Mouse (Mus musculus) cerebellum, adult 9-10 months (tissue): ENCODE measurements at regions not wholly inside any gene's neighbourhood (a gene's known extent, or its start where the extent isn't known, plus 50 kb on each side); places are given as distances from the start of the nearest gene placed in this dataset.

Source experiments
- DNase-seq: peaks from one replicate; pipeline ENCODE4 v3.0.0; 2022

DNA sequence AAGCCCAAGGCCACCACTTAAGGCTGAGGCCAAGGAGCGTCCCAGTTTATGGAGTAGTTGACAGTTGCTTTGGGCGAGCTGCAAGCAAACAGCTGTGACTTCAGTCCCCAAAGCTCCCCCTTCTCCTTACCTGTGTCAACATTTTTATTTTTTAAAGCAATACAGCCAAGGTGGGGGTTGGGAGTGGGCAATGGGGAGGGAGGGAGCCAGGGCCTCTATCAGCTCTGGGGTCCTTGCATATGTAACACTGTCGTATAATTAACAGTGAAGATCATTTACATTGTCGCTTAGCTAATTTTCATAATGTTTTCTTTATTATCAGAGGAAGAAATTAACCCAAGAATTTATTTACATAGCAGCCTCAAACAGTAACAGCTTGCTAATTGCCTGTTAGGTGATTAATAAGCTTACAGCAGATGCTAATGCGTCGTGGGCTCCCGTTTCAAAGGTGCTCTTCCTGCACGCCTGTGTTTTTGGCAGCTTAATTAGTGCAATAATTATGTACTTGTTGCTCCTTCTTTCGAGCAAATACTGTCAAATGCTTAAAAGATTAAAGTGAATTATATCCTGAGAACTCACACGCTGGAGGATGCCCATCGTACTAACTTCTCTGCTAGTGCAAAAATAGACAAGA lies 227.4 kb upstream of the Tle3 start:
- DNase-seq: no peak

DNA sequence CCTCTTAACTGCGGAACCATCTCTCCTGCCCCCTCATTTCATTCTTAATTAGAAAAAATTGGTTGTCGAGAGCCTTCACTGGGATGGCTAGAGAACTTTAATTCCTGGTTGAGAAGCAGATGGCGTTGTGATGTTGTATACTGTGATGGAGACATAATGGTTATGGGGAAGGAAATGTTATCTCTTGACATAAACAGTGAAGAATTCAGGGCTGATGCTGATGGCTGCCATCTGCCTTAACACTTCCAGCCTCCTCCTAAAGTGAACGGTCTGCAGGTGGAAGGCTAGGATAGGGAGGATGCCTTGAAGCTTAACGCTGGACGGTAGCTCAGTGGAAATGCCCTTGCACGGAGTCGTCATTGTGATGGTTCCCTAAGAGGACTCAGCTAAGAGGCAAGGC lies 226.4 kb upstream of the Tle3 start:
- no peak for DNase-seq

DNA sequence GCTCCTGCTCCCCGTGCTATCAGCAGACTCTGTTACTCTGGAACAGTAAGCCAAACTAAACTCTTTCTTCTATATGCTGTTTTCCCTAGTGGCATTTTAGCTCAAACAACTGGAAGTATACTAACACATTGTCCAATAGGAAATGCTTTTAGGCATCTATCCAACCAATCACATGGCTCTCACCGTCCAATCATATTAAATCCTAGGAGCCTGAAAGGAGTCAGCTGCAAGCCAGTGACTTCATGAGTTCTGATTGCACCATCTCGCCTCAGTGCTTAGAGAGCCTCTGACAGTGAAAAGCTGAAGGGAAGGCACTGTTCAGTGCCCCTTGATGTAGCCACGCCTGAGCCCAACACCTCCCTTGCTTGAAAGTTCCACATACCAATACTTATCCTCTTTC lies 221.0 kb upstream of the Tle3 start:
- DNase-seq: no peak

DNA sequence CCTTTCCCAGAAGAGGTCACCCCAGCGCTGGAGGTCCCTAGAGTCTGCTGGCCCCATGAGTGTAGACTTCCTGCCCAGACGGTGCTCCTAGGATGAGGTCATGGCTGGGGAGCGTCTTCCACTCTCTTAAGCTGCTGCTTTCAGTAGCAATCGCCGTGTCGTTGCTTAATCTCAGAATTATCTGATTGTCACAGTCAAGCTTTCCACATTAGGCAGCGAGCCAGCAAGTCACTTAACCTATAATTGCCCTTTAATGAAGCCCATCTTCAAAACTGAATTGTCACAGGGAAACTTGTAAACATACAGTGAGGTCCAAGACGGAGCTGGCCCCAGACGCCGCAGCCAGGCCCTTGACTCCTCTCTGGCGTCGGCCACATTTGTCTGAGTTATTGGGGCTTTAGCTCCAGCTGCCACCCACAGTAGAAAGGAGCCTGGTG lies 220.2 kb upstream of the Tle3 start:
- DNase-seq: no peak

DNA sequence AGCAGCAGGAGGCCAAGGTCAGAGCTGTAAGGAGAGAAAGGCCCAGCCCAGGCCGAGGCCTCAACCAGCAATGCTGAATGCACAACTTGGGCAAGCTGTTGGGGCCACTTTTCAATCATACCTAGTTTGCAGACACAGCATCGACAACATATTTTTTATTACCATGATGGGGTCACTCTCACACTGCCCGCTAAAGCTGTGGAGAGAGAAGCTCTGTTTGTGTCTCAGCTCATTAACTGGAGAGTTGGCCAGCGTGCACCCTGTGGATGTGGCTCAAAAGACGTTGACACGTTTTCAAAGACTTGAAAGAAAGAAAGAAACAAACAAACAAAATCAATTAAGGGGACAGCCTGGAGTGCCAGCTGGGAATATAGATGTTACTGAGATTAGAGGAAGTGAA lies 217.4 kb upstream of the Tle3 start:
- DNase-seq: no peak

DNA sequence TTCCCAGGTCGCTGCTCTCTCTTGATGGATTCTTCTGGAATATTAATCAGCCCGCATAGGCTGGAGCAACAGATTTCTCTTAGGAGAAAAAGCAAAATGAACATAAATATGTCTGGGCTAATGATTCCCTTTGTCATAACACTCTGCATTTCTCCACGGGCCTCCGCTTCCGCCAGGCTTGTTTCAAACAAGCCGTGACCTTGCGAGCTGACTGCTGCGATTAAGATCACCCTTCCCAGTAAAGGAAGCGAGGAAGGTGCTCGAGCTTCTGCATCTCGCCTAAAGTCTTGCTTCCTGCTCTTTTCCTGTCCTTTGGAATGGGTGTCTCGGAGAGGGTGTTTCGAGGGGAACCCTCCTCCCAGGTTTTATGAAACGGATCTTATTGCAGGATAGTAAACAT lies 216.3 kb upstream of the Tle3 start:
- no peak for DNase-seq

DNA sequence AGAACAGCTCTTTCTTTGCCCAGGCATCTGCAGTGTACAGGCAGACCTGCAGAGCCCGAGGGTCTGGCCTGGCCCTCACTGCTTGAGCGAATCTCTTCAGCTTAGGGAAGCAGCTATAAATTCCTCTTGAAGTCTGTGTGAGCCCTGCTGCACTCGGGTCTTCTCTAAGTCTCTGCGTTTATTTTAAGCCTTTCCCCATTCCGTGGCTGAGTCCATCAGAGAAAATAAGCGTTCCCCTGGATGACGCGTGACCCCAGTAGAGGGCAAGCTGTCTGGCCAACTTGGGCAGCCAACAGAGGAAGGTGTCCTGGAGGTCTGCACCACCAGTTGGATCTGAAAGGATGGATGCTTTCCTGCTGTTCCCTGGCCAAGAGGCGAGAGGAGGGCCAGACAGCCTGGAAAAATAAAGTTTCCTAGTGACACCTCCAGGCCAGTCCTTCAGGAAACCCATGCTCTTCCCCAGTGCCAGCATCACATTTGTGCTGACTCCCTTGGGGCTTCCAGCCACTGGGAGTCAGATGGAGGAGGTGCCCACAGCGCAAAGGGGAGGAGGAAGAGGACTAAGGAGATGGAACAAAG lies 213.9 kb upstream of the Tle3 start:
- no peak for DNase-seq

DNA sequence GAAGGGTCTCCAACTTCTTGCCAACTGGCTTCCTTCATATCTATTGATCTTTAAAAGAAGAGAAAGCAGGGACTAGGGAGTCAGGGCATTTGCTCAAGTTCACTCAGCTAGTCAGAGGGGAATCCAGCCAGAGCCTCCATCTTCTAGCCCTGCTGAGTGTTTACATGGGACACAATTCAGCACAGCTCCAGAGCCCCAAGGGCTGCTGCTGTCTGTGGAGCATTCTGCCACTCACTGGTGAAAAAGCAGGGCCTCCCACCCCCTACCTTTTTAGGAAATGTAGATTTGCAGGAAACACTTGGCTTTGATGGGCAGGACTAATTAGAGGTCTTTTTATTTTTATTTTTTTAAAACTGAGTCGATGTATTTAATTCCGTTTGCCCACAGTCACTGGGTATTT lies 213.0 kb upstream of the Tle3 start:
- DNase-seq: no peak

DNA sequence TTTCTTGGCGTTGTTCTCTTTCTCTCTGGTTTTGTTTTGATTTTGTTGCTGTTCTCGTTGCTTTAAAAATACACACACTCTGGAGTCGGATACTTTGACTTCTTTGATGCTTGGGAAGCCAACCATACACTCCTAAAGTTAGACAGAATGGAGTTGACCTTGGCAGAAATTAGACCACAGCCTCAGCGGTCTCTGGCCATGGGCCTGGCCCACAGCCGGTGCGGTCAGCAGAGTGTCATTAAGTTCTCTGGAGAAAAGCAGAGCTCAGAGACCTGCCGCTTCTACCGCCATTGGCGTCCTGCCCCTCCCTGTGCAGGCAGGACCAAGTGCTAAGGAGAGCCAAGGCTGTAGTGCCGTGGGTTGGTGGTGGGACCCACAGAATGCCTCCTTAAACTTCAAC lies 212.6 kb upstream of the Tle3 start:
- no peak for DNase-seq

DNA sequence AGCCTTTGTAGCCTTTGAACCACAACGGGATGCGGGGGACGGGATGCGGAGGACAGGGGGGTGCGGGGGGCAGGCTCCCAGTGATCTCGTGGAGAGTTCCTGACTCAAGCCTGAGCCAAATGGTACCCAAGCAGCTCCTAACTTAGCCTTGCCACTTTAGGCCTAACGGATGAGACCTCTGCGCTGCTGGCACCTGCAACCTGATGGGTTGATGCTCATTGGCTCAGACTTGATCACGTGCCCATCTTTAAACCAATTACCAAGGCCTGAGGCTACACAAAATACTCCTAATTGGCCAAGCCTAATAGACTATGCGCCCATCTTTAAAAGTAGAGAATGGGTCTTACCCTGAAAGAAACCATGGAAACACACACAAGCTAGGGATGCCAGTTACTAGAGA lies 209.3 kb upstream of the Tle3 start:
- no peak for DNase-seq

DNA sequence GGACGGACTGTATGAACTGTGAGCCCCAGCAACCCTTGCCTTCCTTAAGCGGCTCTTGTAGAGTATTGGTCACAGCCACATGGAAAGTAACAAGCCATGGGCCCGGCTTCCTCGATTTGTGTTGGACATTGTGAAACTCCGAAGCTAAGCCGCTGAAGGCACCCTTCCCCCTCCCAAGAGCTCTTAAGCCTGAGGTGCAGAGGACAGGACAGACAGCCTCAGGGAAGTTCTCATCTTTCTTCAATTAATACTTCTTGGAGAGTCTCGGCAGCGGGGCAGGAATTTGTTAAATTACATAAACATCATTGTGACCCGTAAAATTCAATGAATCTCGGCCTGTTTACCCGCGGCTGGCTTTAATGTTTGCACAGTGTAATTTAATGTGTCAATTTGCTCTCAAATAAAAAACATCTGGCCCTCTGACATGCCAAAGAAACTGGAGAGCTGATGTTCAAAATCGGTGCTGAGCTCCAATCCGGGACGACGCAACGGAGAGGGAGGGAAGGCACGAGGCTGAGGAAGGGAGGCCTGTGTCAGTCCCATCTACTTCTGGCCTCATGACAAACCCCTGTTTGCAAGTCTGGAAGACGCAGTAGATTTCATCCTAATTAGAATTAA lies 208.4 kb upstream of the Tle3 start:
- no peak for DNase-seq

DNA sequence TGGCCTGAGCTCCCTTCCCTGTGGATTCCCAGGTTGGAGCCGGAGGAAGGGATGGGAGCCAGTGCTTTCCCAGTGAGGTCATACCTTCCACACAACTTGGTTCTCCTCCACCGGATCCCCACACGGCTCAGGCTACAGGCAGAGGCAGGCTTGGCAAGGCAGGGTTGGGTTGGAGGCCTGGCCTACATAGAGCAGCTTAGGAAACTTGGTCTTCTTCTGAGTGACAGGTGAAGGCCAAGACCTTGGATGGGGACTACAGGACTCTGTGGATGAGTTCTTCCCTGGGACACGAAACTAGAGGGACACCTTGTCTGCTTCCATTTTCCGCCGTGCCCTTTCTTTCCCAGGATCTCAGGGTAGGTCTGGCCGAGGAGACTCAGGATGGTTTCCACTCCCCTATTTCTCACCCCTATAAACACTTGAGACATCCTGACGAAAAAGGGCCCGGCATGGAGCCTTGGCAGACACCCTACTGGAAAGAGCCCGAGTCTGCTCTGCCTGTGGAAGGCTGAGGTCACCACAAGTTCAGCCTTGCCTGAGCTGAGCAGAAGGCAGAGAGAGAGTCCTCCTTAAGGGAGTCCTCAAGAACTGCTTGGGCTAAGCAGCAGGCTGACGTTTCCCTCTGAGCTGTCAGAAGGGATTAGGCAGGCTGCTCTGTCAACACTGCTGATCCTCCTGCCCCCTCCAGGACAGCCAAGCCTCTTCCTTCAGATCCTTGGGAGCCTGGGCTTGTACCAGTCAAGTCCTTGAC lies 207.5 kb upstream of the Tle3 start:
- no peak for DNase-seq

DNA sequence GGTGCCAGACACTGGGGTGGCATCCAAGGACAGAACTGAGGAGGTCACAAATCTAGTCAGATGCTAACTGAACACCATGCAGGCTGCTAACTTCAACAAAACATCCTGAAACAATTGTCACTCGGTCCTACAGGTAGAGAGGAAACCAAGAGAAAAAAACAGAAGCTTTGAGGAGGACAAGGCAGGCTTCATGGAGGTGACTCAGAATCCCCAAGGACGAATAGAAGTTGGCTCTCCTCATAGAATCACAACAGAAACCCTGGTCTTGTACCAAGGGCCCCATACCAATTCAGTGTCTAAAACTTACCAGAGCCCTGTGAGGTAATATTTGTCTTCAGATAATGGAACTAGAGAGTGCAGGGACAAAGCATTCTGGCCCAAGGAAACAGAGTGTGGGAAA lies 206.1 kb upstream of the Tle3 start:
- DNase-seq: no peak

DNA sequence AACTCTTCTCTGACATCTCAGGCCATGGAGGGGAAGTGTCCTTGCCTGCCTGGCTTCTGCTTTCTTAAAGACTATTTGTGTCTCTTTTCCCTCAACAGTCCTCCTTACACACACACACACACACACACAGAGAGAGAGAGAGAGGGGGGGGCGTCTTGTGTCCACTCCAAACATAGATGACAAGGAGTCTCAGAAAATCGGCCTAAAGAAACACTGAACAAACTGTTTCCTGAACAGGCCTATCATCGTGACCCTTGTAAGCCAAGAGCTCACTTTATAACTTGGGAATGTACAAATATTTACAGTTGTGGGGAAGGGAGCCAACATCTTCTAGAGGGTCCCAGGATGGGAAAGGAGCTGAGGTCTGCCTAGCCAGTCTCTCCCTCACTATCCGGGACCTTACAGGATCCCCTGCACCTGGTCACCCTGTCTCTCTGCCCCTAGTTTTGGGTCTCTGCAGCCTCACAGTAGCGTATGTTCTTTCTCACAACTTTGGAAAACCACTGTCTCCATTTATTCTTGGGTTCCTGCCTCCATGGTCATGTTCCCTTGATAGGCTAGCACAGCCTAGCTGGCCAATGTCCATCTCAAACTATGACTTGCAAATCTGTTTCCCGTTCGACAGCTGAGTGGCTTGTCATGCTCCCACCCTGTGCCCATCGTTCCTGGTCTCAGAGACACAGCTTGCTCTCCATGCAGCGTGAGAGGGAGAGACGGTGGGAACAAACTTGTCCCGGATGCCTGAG lies 204.9 kb upstream of the Tle3 start:
- DNase-seq: no peak

DNA sequence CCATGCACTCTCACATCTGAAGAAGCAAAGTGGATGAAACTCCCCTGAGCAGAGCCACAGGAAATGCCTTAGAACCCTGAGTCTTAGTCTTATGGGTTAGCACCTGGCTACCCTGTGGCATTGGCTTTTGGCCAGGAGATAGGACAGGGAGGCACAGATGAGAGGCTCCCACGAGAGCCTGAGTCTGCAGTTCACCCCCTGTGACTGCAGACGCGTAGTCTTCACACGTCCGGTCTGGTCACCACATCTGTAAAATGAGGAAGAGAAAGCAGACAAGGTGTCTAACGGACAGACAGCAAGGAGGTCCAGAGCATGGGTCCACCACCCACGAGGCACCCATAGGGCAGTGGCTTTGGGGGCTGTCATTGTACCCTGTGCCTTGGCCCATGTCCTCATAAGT lies 203.2 kb upstream of the Tle3 start:
- DNase-seq: no peak

DNA sequence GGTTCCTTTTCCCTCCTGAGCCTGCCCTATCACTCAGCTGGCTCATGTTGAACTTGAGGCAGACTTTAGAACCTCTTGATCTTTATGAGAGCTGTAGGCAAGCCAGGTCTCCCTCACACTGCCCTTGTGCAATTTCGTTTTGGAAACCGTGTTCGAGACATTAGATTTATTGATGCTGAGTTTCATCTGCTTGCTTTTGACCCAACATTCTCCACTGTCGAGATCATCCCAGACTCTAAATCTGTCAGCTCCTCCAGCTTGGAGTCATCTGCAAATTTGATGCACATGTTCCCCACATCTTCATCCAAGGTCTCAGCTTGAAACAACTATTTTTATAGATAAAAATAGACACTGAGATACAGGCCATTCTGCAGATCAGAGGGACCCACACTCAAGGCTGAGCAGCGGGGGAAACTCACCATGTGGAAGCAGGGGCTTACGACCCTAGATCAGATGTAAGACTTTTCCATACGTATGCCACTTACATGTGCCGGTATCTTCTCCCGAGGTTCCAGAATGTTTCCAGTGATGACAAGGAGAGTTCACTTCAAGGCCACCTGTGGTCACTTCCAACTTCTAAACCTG lies 202.6 kb upstream of the Tle3 start:
- DNase-seq: no peak

DNA sequence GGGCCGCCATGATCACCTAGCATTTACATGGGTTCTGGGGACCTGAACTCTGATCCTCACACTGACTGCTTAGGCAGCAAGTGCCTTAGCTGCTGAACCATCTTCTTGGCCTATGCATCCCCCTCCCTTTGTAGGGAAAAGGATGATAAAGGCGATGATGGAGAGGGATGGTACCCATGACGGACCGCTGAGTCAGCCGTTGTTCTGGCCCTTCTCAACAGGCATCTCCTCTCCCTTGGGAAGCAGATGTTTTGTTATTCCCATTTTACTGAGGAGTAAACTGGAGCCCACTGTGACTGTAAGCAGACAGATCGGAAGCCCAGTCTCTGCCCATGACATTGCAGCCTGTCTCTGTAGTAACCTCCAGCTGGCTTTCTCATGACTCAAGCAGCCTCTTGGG lies 201.2 kb upstream of the Tle3 start:
- no peak for DNase-seq

DNA sequence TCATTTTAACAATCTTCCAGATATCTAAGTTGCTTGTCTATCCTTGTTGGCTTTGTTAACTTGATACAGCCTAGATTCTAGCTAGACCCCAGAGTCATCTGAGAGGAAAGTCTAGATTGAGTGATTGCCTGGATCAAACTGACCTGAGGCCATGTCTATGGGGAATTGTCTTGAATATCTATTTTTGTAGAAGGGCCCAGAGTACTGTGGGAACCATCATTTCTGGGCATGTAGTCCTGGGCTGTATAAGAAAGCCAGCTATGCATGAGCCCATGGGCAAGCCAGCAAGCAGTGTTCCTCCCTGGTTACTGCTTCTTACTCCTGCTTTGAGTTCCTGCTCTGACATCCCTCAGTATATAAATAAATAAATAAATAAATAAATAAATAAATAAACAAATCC lies 199.7 kb upstream of the Tle3 start:
- no peak for DNase-seq

DNA sequence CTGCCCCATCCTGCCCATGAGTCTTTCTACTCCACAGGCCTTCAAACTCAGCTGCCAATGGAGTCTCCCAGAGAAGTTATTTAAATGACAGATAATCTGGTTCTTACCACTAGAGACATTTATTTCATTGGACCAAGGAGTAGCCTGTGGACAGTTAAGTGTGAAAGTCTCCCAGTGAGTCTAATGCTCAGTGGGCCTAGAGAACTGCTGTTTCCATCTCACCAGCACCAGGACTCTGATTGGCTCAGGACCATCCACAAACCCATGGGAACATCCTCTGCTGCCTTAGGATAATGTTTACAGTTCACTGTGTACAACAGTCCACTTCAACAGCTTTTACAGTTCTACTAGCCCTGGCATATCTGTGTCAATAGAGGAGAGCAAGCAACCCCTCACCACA lies 198.6 kb upstream of the Tle3 start:
- no peak for DNase-seq

DNA sequence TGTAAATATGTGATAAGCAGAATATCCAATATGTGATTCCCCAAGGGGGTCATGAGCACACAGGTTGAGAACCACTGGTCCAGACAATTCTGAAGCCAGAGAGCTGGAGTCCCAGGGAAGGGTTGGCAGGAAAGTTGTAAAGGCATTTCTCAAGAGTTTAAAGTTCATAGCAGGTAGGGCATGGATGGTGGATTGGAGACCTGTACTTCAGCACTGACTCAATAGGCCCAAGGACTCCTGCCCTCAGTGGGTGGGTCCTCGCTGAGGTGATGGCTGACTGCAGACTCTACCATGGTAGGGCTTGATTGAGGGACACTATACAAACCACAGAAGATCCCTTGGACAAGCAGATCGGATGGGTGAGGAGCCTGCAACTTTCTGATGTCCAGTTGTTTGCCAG lies 196.8 kb upstream of the Tle3 start:
- no peak for DNase-seq

DNA sequence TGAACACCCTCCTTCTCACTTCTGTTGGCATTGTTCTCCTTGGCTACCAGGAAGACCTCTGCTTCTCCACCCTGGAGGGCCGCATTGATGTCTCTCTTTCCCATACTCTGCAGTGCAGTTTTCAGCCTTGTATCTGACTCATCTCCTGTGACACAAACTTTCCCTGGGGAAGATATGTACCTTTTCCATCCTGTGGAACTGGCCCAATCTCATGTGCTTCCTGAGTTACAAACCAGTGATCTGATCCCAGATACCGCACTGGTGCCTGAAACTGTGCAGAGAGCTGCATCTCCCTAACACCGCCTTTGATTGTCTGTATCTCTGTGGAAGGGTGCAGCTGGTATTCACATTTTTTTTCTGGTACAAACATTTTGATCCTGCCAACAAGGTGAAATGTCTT lies 195.3 kb upstream of the Tle3 start:
- no peak for DNase-seq

DNA sequence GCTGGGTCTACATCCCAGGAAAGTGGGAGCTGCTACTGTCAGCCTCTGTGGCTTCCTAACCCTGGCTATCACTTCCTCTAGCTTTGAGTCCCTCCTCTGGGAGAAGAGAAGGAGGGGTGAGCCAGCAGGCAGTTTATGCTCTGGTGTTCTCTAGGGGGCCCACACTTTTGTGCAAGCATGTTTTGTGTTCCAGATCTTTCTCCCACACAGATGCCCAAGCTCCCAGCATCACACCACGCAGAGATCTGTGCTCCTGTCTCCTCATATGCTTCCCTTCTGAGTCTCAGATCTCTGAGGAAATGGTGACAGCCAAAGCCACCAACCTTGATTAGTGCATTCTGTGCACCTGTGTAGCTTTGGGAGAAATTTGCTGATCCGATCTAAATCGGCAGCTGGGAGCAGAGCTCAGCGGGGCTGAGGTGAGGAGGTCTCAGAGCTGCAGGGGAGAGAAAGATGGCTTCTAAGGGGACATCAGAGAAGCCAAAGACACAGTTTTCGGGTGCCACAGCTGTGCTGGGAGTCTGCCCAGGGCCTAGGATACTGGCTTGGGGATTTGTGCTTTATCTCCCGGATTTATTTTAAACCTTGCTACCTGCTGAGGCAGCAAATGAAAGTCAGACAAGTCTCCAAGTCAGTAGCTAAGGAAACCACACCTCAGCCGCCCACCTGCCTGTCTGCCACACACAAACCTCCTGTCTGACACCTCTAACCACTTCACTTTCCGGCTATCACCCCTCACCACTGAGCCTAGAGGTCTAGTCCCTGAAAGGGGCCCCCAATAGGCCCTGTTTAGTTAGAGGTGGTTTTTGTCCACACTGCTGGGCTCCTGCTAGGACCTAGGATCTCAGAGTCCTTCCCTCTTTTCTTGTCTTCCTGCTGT lies 185.4 kb upstream of the Tle3 start:
- no peak for DNase-seq
